In the genomic region with DNA sequence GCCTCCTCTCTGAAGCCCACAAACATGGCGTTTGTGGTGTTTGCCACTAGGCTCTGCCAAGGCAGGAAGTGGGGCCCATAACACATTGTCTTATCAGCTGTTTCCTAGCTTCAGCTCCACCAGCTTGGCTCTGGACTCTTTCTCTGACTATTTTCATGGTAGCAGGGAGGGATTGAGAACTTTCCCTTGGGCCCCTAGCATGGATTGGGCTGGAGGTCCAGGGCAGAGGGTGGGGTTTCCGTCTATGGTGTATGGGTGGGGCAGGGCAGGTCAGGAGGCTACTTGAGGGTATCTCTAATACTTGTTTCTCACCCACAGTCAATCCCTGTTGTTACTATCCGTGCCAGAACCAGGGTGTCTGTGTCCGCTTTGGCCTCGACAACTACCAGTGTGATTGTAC, we compare ENCODE assay signal across 19 mouse cellular contexts. TPM values are rescaled to one million over a fixed set of nuclear protein-coding genes. Genes with fewer than 3 reads are reported as not detected.
DNase-seq lines count a peak whose midpoint lies in the region; ATAC-seq lines count a peak whose summit lies in the region.
"Had no signal": no experiment of that assay in that cellular context is flagged by ENCODE, and none has a peak within 500 bp of the region (broad histone marks: within the 10 kb centered on the region; RNA-seq: fewer than 3 reads in every experiment).

No protein-coding gene starts in this region.

- 0 out of 2 replicates have a peak, but pooled peaks have one; percentile 10 for ATAC-seq in heart, embryonic 16.5 days (replicated peaks; ENCODE audit: extremely low read depth, insufficient read depth, low FRiP score)
- ATAC-seq in lung, embryonic 16.5 days (ENCODE audit: low read depth) = no peak
- ATAC-seq in common myeloid progenitor, adult 5-6 weeks (replicated peaks; ENCODE audit: low read depth, poor library complexity, severe bottlenecking) = peak; percentile 49; the same call in 1 of the 2 replicates
- ATAC-seq: forebrain, embryonic 15.5 days; Patski had no signal

- peaks cover 3% of the 10 kb centered on the region; the same call in 1 of the 2 replicates for H3K36me3 ChIP-seq in heart, embryonic 16.5 days (ENCODE audit: control insufficient read depth, insufficient read depth)
- peaks cover 4% of the 10 kb centered on the region; the same call in 1 of the 2 replicates for H3K36me3 ChIP-seq in heart, embryonic 10.5 days
- peaks cover 29% of the 10 kb centered on the region for H3K36me3 ChIP-seq in lung, embryonic 16.5 days (ENCODE audit: control insufficient read depth, insufficient read depth, low read length)
- H3K36me3 ChIP-seq in midbrain, embryonic 10.5 days = no peaks in the 10 kb centered on the region
- H3K36me3 ChIP-seq: embryonic facial prominence, embryonic 12.5 days; forebrain, embryonic 15.5 days; hindbrain, embryonic 13.5 days had no signal

- no peak overlapping the region for H3K9ac ChIP-seq in heart, embryonic 16.5 days (ENCODE audit: low read length)
- no peak overlapping the region for H3K9ac ChIP-seq in lung, embryonic 16.5 days (ENCODE audit: low read length)
- H3K9ac ChIP-seq: embryonic facial prominence, embryonic 12.5 days; forebrain, embryonic 15.5 days; hindbrain, embryonic 13.5 days had no signal

- H3K9me3 ChIP-seq in heart, embryonic 16.5 days (replicated peaks; ENCODE audit: control insufficient read depth, low read length) = no peaks in the 10 kb centered on the region
- no peaks in the 10 kb centered on the region for H3K9me3 ChIP-seq in heart, embryonic 10.5 days
- no peaks in the 10 kb centered on the region for H3K9me3 ChIP-seq in lung, embryonic 16.5 days (ENCODE audit: control insufficient read depth, low read length)
- no peaks in the 10 kb centered on the region for H3K9me3 ChIP-seq in midbrain, embryonic 10.5 days (replicated peaks)
- H3K9me3 ChIP-seq: embryonic facial prominence, embryonic 12.5 days; forebrain, embryonic 15.5 days; hindbrain, embryonic 13.5 days had no signal

- H3K27ac ChIP-seq in heart, embryonic 16.5 days (ENCODE audit: low read length) = 0 out of 2 replicates have a peak overlapping the region, but pooled peaks have one; percentile 17
- no peak overlapping the region for H3K27ac ChIP-seq in heart, embryonic 10.5 days
- H3K27ac ChIP-seq in lung, embryonic 16.5 days (ENCODE audit: low read length) = peak overlapping the region; percentile 91
- H3K27ac ChIP-seq in midbrain, embryonic 10.5 days (replicated peaks) = no peak overlapping the region
- H3K27ac ChIP-seq: embryonic facial prominence, embryonic 12.5 days; forebrain, embryonic 15.5 days; hindbrain, embryonic 13.5 days; hindbrain, postnatal 0 days had no signal

- no peaks in the 10 kb centered on the region for H3K27me3 ChIP-seq in heart, embryonic 16.5 days (ENCODE audit: control insufficient read depth, insufficient read depth, low read length)
- 0 out of 2 replicates have a peak, but pooled peaks cover 1% of the 10 kb centered on the region for H3K27me3 ChIP-seq in heart, embryonic 10.5 days (ENCODE audit: insufficient read depth, poor library complexity, severe bottlenecking)
- H3K27me3 ChIP-seq in lung, embryonic 16.5 days (ENCODE audit: control insufficient read depth, insufficient read depth, low read depth, low read length) = no peaks in the 10 kb centered on the region
- H3K27me3 ChIP-seq in midbrain, embryonic 10.5 days (ENCODE audit: low read depth, poor library complexity, severe bottlenecking) = no peaks in the 10 kb centered on the region
- H3K27me3 ChIP-seq: embryonic facial prominence, embryonic 12.5 days; forebrain, embryonic 15.5 days; Patski had no signal

- H3K4me3 ChIP-seq in heart, embryonic 16.5 days (ENCODE audit: low read length) = no peak overlapping the region
- no peak overlapping the region for H3K4me3 ChIP-seq in heart, embryonic 10.5 days
- no peak overlapping the region for H3K4me3 ChIP-seq in lung, embryonic 16.5 days (ENCODE audit: low read length)
- no peak overlapping the region for H3K4me3 ChIP-seq in midbrain, embryonic 10.5 days
- H3K4me3 ChIP-seq: embryonic facial prominence, embryonic 12.5 days; forebrain, embryonic 15.5 days; hindbrain, embryonic 13.5 days had no signal

- peaks cover 31% of the 10 kb centered on the region for H3K4me1 ChIP-seq in heart, embryonic 16.5 days (ENCODE audit: control insufficient read depth, insufficient read depth, low read length)
- H3K4me1 ChIP-seq in heart, embryonic 10.5 days = peaks cover 39% of the 10 kb centered on the region
- peaks cover 42% of the 10 kb centered on the region for H3K4me1 ChIP-seq in lung, embryonic 16.5 days (replicated peaks; ENCODE audit: control insufficient read depth, insufficient read depth, low read length)
- peaks cover 7% of the 10 kb centered on the region; the same call in 1 of the 2 replicates for H3K4me1 ChIP-seq in midbrain, embryonic 10.5 days
- H3K4me1 ChIP-seq: embryonic facial prominence, embryonic 12.5 days had no signal

- H3K4me2 ChIP-seq in heart, embryonic 16.5 days (ENCODE audit: low read depth, low read length) = no peak overlapping the region
- H3K4me2 ChIP-seq in lung, embryonic 16.5 days (ENCODE audit: low read depth, low read length) = no peak overlapping the region
- H3K4me2 ChIP-seq: embryonic facial prominence, embryonic 12.5 days; forebrain, embryonic 15.5 days; hindbrain, embryonic 13.5 days had no signal

- WGBS in heart, embryonic 16.5 days = 75% methylated on average over 5 of the region's 5 CpGs
- 71% methylated on average over 5 of the region's 5 CpGs for WGBS in heart, embryonic 10.5 days
- WGBS in lung, embryonic 16.5 days = 81% methylated on average over 5 of the region's 5 CpGs
- 91% methylated on average over 5 of the region's 5 CpGs for WGBS in midbrain, embryonic 10.5 days

- intact Hi-C loops in heart, postnatal 14 days (cut with DNase I) = no loop called here

- peak; percentile 93 for DNase-seq in heart, adult 11 months
- DNase-seq in heart, postnatal 14 days = no peak
- no peak for DNase-seq in heart, embryonic 10.5 days (ENCODE audit: low spot score)
- DNase-seq in lung, postnatal 36 days = no peak
- DNase-seq in midbrain, embryonic 10.5 days (ENCODE audit: low spot score) = no peak
- DNase-seq: adrenal gland, adult 8-10 months; adrenal gland, postnatal 36 days; cerebellum, adult 2 months; cerebellum, postnatal 10 days; embryo, embryonic 11 days; gastrocnemius, postnatal 36 days had no signal

RNA-seq across cellular contexts. Expression of a gene that starts 6.7 kb away (rescaled TPM):
- total RNA-seq in heart, postnatal 14 days (2021) = 10 to 100 TPM; 19.0 to 21.4 TPM
- polyA plus RNA-seq in heart, embryonic 16.5 days (2015; fragmentation: Nextera tagmentation; extraction: Ambion mirVana) = 21.9 and 26.2 TPM in 2 replicates
- 12.2 and 16.4 TPM in 2 replicates for polyA plus RNA-seq in heart, embryonic 10.5 days (2016; fragmentation: Nextera tagmentation; extraction: Ambion mirVana)
- polyA plus RNA-seq in lung, embryonic 16.5 days (2015; fragmentation: Nextera tagmentation; extraction: Ambion mirVana) = 76.1 and 83.5 TPM in 2 replicates
- total RNA-seq in common myeloid progenitor, adult 5-6 weeks (2017) = 10.0 and 18.5 TPM in 2 replicates
- 3.6 and 4.7 TPM in 2 replicates for polyA plus RNA-seq in midbrain, embryonic 10.5 days (2016; fragmentation: Nextera tagmentation; extraction: Ambion mirVana)

Comparison
In these comparisons a context has a peak if more than half of its experiments do, and no peak if none do; other contexts are left out.
1. H3K27ac ChIP-seq: peak in heart, embryonic 16.5 days (single experiment) and lung, embryonic 16.5 days (single experiment); none in heart, embryonic 10.5 days (single experiment) and midbrain, embryonic 10.5 days (single experiment).